Mouse (Mus musculus): ENCODE data around the gene Prr3. TPM values are rescaled to one million over a fixed set of nuclear protein-coding genes. Genes with fewer than 3 reads are reported as not detected.
"Not testable (repeated sequence)": the region's sequence is repeated elsewhere in the genome, so short reads cannot be mapped to it uniquely, and the experiment has no call there.

Prr3 gene
- polyA plus RNA-seq, 1 experiment: 7.8 TPM

- Histone ChIP-seq H3K36me3 (ENCODE audit: control insufficient read depth, insufficient read depth, low read length) (no peaks in the 10 kb centered on the region), H3K27ac (ENCODE audit: insufficient read depth, low read depth, low read length) (no peak overlapping the region), H3K4me3 (ENCODE audit: low read depth, low read length) (no peak overlapping the region), H3K4me1 (ENCODE audit: control insufficient read depth, insufficient read depth, insufficient read length, low read length) (no peaks in the 10 kb centered on the region), H3K27me3 (ENCODE audit: control insufficient read depth, insufficient read depth, low read length) (no peaks in the 10 kb centered on the region)
- no peak for TF ChIP-seq POLR2A (IDR thresholded peaks at IDR 0.05; ENCODE audit: low read depth, low read length)
- TF ChIP-seq CTCF (IDR thresholded peaks at IDR 0.05; ENCODE audit: extremely low read depth, insufficient read length, insufficient replicate concordance, low read depth, low read length): peak; percentile 86; the same call in 1 of the 2 replicates
- 26% methylated on average over 2 of the region's 2 CpGs for WGBS
Observed at GRCm38 (mm10) chr17:35937700-35938348, 42.2 kb downstream of the Prr3 start.

GRCm38 (mm10) chr17:35935763-35936162 is 44.3 kb downstream of the Prr3 start:
- not testable (repeated sequence) for H3K27me3 ChIP-seq (ENCODE audit: control insufficient read depth, insufficient read depth, low read length); H3K4me1 ChIP-seq (ENCODE audit: control insufficient read depth, insufficient read depth, insufficient read length, low read length); H3K36me3 ChIP-seq (ENCODE audit: control insufficient read depth, insufficient read depth, low read length); H3K4me3 ChIP-seq (ENCODE audit: low read depth, low read length); H3K27ac ChIP-seq (ENCODE audit: insufficient read depth, low read depth, low read length)
- WGBS: 85% methylated on average over 14 of the region's 14 CpGs

- Histone ChIP-seq H3K36me3 (ENCODE audit: control insufficient read depth, insufficient read depth, low read length) (peaks cover 33% of the 10 kb centered on the region), H3K27me3 (ENCODE audit: control insufficient read depth, insufficient read depth, low read length) (no peaks in the 10 kb centered on the region), H3K4me3 (ENCODE audit: low read depth, low read length) (no peak overlapping the region), H3K27ac (ENCODE audit: insufficient read depth, low read depth, low read length) (no peak overlapping the region), H3K4me1 (ENCODE audit: control insufficient read depth, insufficient read depth, insufficient read length, low read length) (no peaks in the 10 kb centered on the region)
- TF ChIP-seq POLR2A (IDR thresholded peaks at IDR 0.05; ENCODE audit: low read depth, low read length): no peak
- TF ChIP-seq CTCF (IDR thresholded peaks at IDR 0.05; ENCODE audit: extremely low read depth, insufficient read length, insufficient replicate concordance, low read depth, low read length): no peak
- WGBS: 83% methylated on average over 4 of the region's 4 CpGs
Observed at GRCm38 (mm10) chr17:35932608-35933007, 47.4 kb downstream of the Prr3 start.

- TF ChIP-seq POLR2A (IDR thresholded peaks at IDR 0.05; ENCODE audit: low read depth, low read length): no peak
- Histone ChIP-seq H3K36me3 (ENCODE audit: control insufficient read depth, insufficient read depth, low read length) (peaks cover 48% of the 10 kb centered on the region), H3K4me1 (ENCODE audit: control insufficient read depth, insufficient read depth, insufficient read length, low read length) (peaks cover 7% of the 10 kb centered on the region; the same call in 1 of the 2 replicates), H3K27me3 (ENCODE audit: control insufficient read depth, insufficient read depth, low read length) (no peaks in the 10 kb centered on the region), H3K4me3 (ENCODE audit: low read depth, low read length) (no peak overlapping the region), H3K27ac (ENCODE audit: insufficient read depth, low read depth, low read length) (no peak overlapping the region)
- WGBS: 94% methylated on average over 12 of the region's 12 CpGs
Observed at GRCm38 (mm10) chr17:35930627-35931026, 49.4 kb downstream of the Prr3 start.

- peaks cover 7% of the 10 kb centered on the region; the same call in 1 of the 2 replicates for H3K4me1 ChIP-seq (ENCODE audit: control insufficient read depth, insufficient read depth, insufficient read length, low read length)
- H3K27me3 ChIP-seq (ENCODE audit: control insufficient read depth, insufficient read depth, low read length): no peaks in the 10 kb centered on the region
- peaks cover 57% of the 10 kb centered on the region for H3K36me3 ChIP-seq (ENCODE audit: control insufficient read depth, insufficient read depth, low read length)
- H3K27ac ChIP-seq (ENCODE audit: insufficient read depth, low read depth, low read length): no peak overlapping the region
- TF ChIP-seq CTCF (IDR thresholded peaks at IDR 0.05; ENCODE audit: extremely low read depth, insufficient read length, insufficient replicate concordance, low read depth, low read length): no peak
- 93% methylated on average over 2 of the region's 2 CpGs for WGBS
- H3K4me3 ChIP-seq (ENCODE audit: low read depth, low read length): no peak overlapping the region
Observed at GRCm38 (mm10) chr17:35929534-35929933, 50.5 kb downstream of the Prr3 start.

GRCm38 (mm10) chr17:35927471-35927870 is 52.6 kb downstream of the Prr3 start:
- no peak overlapping the region for H3K4me3 ChIP-seq (ENCODE audit: low read depth, low read length)
- peaks cover 10% of the 10 kb centered on the region for H3K4me1 ChIP-seq (ENCODE audit: control insufficient read depth, insufficient read depth, insufficient read length, low read length)
- WGBS: 16% methylated on average over 1 of the region's 1 CpGs
- no peaks in the 10 kb centered on the region for H3K27me3 ChIP-seq (ENCODE audit: control insufficient read depth, insufficient read depth, low read length)
- TF ChIP-seq POLR2A (IDR thresholded peaks at IDR 0.05; ENCODE audit: low read depth, low read length) (no peak), CTCF (IDR thresholded peaks at IDR 0.05; ENCODE audit: extremely low read depth, insufficient read length, insufficient replicate concordance, low read depth, low read length) (no peak)
- no peak overlapping the region for H3K27ac ChIP-seq (ENCODE audit: insufficient read depth, low read depth, low read length)
- peaks cover 71% of the 10 kb centered on the region for H3K36me3 ChIP-seq (ENCODE audit: control insufficient read depth, insufficient read depth, low read length)

GRCm38 (mm10) chr17:35923281-35923680 is 56.8 kb downstream of the Prr3 start:
- H3K4me1 ChIP-seq (ENCODE audit: control insufficient read depth, insufficient read depth, insufficient read length, low read length): peaks cover 25% of the 10 kb centered on the region
- WGBS: 80% methylated on average over 4 of the region's 4 CpGs
- H3K36me3 ChIP-seq (ENCODE audit: control insufficient read depth, insufficient read depth, low read length): peaks cover 48% of the 10 kb centered on the region
- H3K27ac ChIP-seq (ENCODE audit: insufficient read depth, low read depth, low read length): no peak overlapping the region
- H3K27me3 ChIP-seq (ENCODE audit: control insufficient read depth, insufficient read depth, low read length): no peaks in the 10 kb centered on the region
- H3K4me3 ChIP-seq (ENCODE audit: low read depth, low read length): no peak overlapping the region
- no peak for TF ChIP-seq POLR2A (IDR thresholded peaks at IDR 0.05; ENCODE audit: low read depth, low read length)

GRCm38 (mm10) chr17:35922566-35922965 is 57.5 kb downstream of the Prr3 start:
- TF ChIP-seq POLR2A (IDR thresholded peaks at IDR 0.05; ENCODE audit: low read depth, low read length): no peak
- TF ChIP-seq CTCF (IDR thresholded peaks at IDR 0.05; ENCODE audit: extremely low read depth, insufficient read length, insufficient replicate concordance, low read depth, low read length): no peak
- H3K27me3 ChIP-seq (ENCODE audit: control insufficient read depth, insufficient read depth, low read length): no peaks in the 10 kb centered on the region
- H3K4me1 ChIP-seq (ENCODE audit: control insufficient read depth, insufficient read depth, insufficient read length, low read length): peaks cover 25% of the 10 kb centered on the region
- 48% methylated on average over 3 of the region's 3 CpGs for WGBS
- no peak overlapping the region for H3K4me3 ChIP-seq (ENCODE audit: low read depth, low read length)
- peak overlapping the region; percentile 46 for H3K27ac ChIP-seq (ENCODE audit: insufficient read depth, low read depth, low read length)
- H3K36me3 ChIP-seq (ENCODE audit: control insufficient read depth, insufficient read depth, low read length): peaks cover 45% of the 10 kb centered on the region

Other genes starting within 250 kb of the Prr3 start
- 6.1 and 8.6 TPM in 2 replicates for gene Ier3, start 158.6 kb downstream of the Prr3 start, polyA plus RNA-seq (2012; rRNA removed)
- 33.4 and 53.2 TPM in 2 replicates for gene Flot1, start 157.0 kb downstream of the Prr3 start, polyA plus RNA-seq (2012; rRNA removed)
- 82.8 and 157 TPM in 2 replicates for gene Tubb5, start 141.9 kb downstream of the Prr3 start, polyA plus RNA-seq (2012; rRNA removed)
- 1.7 and 3.2 TPM in 2 replicates for gene Mdc1, start 138.7 kb downstream of the Prr3 start, polyA plus RNA-seq (2012; rRNA removed)
- 9.3 and 15.9 TPM in 2 replicates for gene Nrm, start 118.9 kb downstream of the Prr3 start, polyA plus RNA-seq (2012; rRNA removed)
- 16.5 and 22.0 TPM in 2 replicates for gene Ppp1r18, start 114.6 kb downstream of the Prr3 start, polyA plus RNA-seq (2012; rRNA removed)
- 47.0 and 64.3 TPM in 2 replicates for gene Dhx16, start 100.4 kb downstream of the Prr3 start, polyA plus RNA-seq (2012; rRNA removed)
- gene 2310061I04Rik, start 82.8 kb downstream of the Prr3 start, polyA plus RNA-seq (2012; rRNA removed): 82.8 and 142 TPM in 2 replicates
- 24.7 and 56.1 TPM in 2 replicates for gene Atat1, start 70.2 kb downstream of the Prr3 start, polyA plus RNA-seq (2012; rRNA removed)
- 49.0 and 63.4 TPM in 2 replicates for gene Mrps18b, start 63.8 kb downstream of the Prr3 start, polyA plus RNA-seq (2012; rRNA removed)
- gene Ppp1r10, start 63.8 kb downstream of the Prr3 start, polyA plus RNA-seq (2012; rRNA removed): 15.1 and 33.3 TPM in 2 replicates
- gene Abcf1, start 10.5 kb downstream of the Prr3 start, polyA plus RNA-seq (2012; rRNA removed): 52.7 and 84.9 TPM in 2 replicates
- 13.1 and 24.7 TPM in 2 replicates for gene Gnl1, start 385 bp downstream of the Prr3 start, polyA plus RNA-seq (2012; rRNA removed)
- gene H2-T24, start 40.3 kb upstream of the Prr3 start, polyA plus RNA-seq (2012; rRNA removed): 0.98 and 5.4 TPM in 2 replicates
- 268 and 784 TPM in 2 replicates for gene H2-T23, start 52.6 kb upstream of the Prr3 start, polyA plus RNA-seq (2012; rRNA removed)
- 32.0 and 60.5 TPM in 2 replicates for gene H2-T22, start 62.5 kb upstream of the Prr3 start, polyA plus RNA-seq (2012; rRNA removed)
- gene Gm6034, start 62.7 kb upstream of the Prr3 start, polyA plus RNA-seq (2012; rRNA removed): not detected in 2 replicates
- gene Gm11127, start 78.1 kb upstream of the Prr3 start, polyA plus RNA-seq (2012; rRNA removed): 70.6 and 179 TPM in 2 replicates
- 0.22 and 0.27 TPM in 2 replicates for gene Gm19684, start 141.4 kb upstream of the Prr3 start, polyA plus RNA-seq (2012; rRNA removed)
- gene Gm7030, start 149.2 kb upstream of the Prr3 start, polyA plus RNA-seq (2012; rRNA removed): 12.5 and 88.2 TPM in 2 replicates
- 118 and 149 TPM in 2 replicates for gene Gm8909, start 188.3 kb upstream of the Prr3 start, polyA plus RNA-seq (2012; rRNA removed)
- 68.4 and 126 TPM in 2 replicates for gene H2-T3, start 210.1 kb upstream of the Prr3 start, polyA plus RNA-seq (2012; rRNA removed)